Mouse (Mus musculus) brain, embryonic 18.5 days (tissue): Measurements from ENCODE around the gene Gm20837.
"Not testable (repeated sequence)": the region's sequence is repeated elsewhere in the genome, so short reads cannot be mapped to it uniquely, and the experiment has no call there.

Experiments used
- DNase-seq: peaks from one replicate; pipeline ENCODE4 v3.0.0-alpha.2; 2012; ENCODE audit warnings: low read depth, low spot score

Gm20837 gene

DNA sequence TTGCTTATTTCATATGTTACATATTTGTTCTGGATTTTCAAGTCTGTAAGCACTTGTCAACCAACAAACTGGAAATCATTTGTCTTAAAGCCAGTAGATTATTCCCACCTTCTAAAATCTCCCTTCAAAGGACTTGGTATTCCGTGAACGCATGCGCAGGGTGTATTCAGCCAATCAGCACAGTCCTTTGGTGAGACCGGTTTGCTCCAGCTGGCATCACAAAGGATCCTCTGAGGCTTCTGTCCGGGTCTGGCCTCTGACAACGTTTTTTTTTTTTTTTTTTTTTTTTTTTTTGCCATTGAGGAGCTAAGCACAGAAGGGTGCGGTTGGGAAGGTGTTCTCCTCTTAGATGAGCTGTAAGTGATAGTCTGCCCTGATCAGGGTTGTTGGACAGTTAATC lies at the start of gene Gm20837:
TSS of gene Gm20837 (plus strand) at position 301 of the 400 bp plus-strand sequence.
- DNase-seq = not testable (repeated sequence)
